Mouse (Mus musculus) thymus, postnatal 0 days (tissue): ENCODE results near the gene Cep152. TPM values are rescaled to one million over a fixed set of nuclear protein-coding genes. Genes with fewer than 3 reads are reported as not detected.

Source experiments
- DNase-seq: peaks from one replicate; pipeline ENCODE4 v3.0.0-alpha.2; 2015; ENCODE audit warnings: low spot score
- polyA plus RNA-seq: library from polyadenylated mRNA; unstranded; fragments of >200 nt; fragmentation: Nextera tagmentation; extraction: Ambion mirVana; gene quantifications from 2 replicates; pipeline ENCODE4 v1.2.1, GENCODE M21; 2015

The Cep152 gene
- 7.0 and 7.5 TPM in 2 replicates for polyA plus RNA-seq

- peak; percentile 97 for DNase-seq
Measured at GRCm38 (mm10) chr2:125624837-125625351, at the start of gene Cep152. Gene Cep152 (minus strand): TSS chr2:125625113.

- DNase-seq, result peak; percentile 88
Measured at GRCm38 (mm10) chr2:125672957-125673631, 48.2 kb upstream of the Cep152 start, which contains the start of gene Eid1. Gene Eid1 (plus strand): TSS chr2:125673095.

GRCm38 (mm10) chr2:125672568-125672956 lies 47.6 kb upstream of the Cep152 start:
- no peak for DNase-seq

GRCm38 (mm10) chr2:125670846-125671245 lies 45.9 kb upstream of the Cep152 start:
- peak; percentile 59 for DNase-seq

GRCm38 (mm10) chr2:125667721-125668120 lies 42.8 kb upstream of the Cep152 start:
- no peak for DNase-seq

- DNase-seq, result peak; percentile 41
Measured at GRCm38 (mm10) chr2:125667184-125667583, 42.3 kb upstream of the Cep152 start.

GRCm38 (mm10) chr2:125666668-125667067 lies 41.8 kb upstream of the Cep152 start:
- DNase-seq, result no peak

GRCm38 (mm10) chr2:125665909-125666308 lies 41.0 kb upstream of the Cep152 start:
- no peak for DNase-seq

- DNase-seq, result no peak
Measured at GRCm38 (mm10) chr2:125665213-125665612, 40.3 kb upstream of the Cep152 start.

GRCm38 (mm10) chr2:125662517-125662916 lies 37.6 kb upstream of the Cep152 start:
- no peak for DNase-seq

GRCm38 (mm10) chr2:125661156-125661555 lies 36.2 kb upstream of the Cep152 start:
- no peak for DNase-seq

GRCm38 (mm10) chr2:125660537-125661130 lies 35.7 kb upstream of the Cep152 start:
- no peak for DNase-seq

GRCm38 (mm10) chr2:125659823-125660536 lies 35.1 kb upstream of the Cep152 start:
- DNase-seq, result peak; percentile 77

- DNase-seq, result no peak
Measured at GRCm38 (mm10) chr2:125655391-125655790, 30.5 kb upstream of the Cep152 start.

- DNase-seq, result no peak
Measured at GRCm38 (mm10) chr2:125653286-125653685, 28.4 kb upstream of the Cep152 start.

GRCm38 (mm10) chr2:125651563-125651962 lies 26.6 kb upstream of the Cep152 start:
- DNase-seq, result no peak

GRCm38 (mm10) chr2:125650742-125651352 lies 25.9 kb upstream of the Cep152 start:
- DNase-seq, result no peak

GRCm38 (mm10) chr2:125650038-125650437 lies 25.1 kb upstream of the Cep152 start:
- DNase-seq, result no peak

GRCm38 (mm10) chr2:125644912-125645311 lies 20.0 kb upstream of the Cep152 start:
- no peak for DNase-seq

- no peak for DNase-seq
Measured at GRCm38 (mm10) chr2:125637331-125637730, 12.4 kb upstream of the Cep152 start.

GRCm38 (mm10) chr2:125630010-125630409 lies 5.1 kb upstream of the Cep152 start:
- DNase-seq, result no peak

- no peak for DNase-seq
Measured at GRCm38 (mm10) chr2:125628487-125628886, 3.6 kb upstream of the Cep152 start.
